Mouse (Mus musculus): ENCODE data around the gene Foxf1. TPM values are rescaled to one million over a fixed set of nuclear protein-coding genes. Genes with fewer than 3 reads are reported as not detected.

Gene Foxf1
- polyA plus RNA-seq, 1 experiment from 2014 or later = 59.3 TPM

GRCm38 (mm10) chr8:121073174-121074107, 10.7 kb upstream of the Foxf1 start:
- H3K9me3 ChIP-seq (ENCODE audit: control insufficient read depth, low read length) = no peaks in the 10 kb centered on the region
- H3K4me1 ChIP-seq (replicated peaks; ENCODE audit: control insufficient read depth, insufficient read depth) = peaks cover 3% of the 10 kb centered on the region; the same call in 1 of the 2 replicates
- TF ChIP-seq CTCF (IDR thresholded peaks at IDR 0.05; ENCODE audit: low read depth) (no peak), EP300 (optimal IDR thresholded peaks at IDR 0.05) (no peak)
- H3K36me3 ChIP-seq (ENCODE audit: control insufficient read depth, insufficient read depth, low read length) = no peaks in the 10 kb centered on the region
- peaks cover 4% of the 10 kb centered on the region; the same call in 1 of the 2 replicates for H3K27me3 ChIP-seq (ENCODE audit: control insufficient read depth, insufficient read depth, low read length)
- WGBS = 3% methylated on average over 48 of the region's 48 CpGs
- peak overlapping the region; percentile 76 for H3K9ac ChIP-seq (ENCODE audit: low read length)
- ATAC-seq (ENCODE audit: low FRiP score, low TSS enrichment) (peak; percentile 25; the same call in 1 of the 2 replicates), DNase-seq (ENCODE audit: low spot score) (no peak)
- H3K4me3 ChIP-seq (ENCODE audit: low read depth, low read length) = peak overlapping the region; percentile 41
- peak overlapping the region; percentile 64 for H3K4me2 ChIP-seq (replicated peaks; ENCODE audit: low read depth)
- H3K27ac ChIP-seq (replicated peaks) = peak overlapping the region; percentile 89

- no peak for TF ChIP-seq EP300 (optimal IDR thresholded peaks at IDR 0.05)
- no peak for TF ChIP-seq CTCF (IDR thresholded peaks at IDR 0.05; ENCODE audit: low read depth)
- H3K27me3 ChIP-seq (ENCODE audit: control insufficient read depth, insufficient read depth, low read length) = peaks cover 4% of the 10 kb centered on the region; the same call in 1 of the 2 replicates
- WGBS = 10% methylated on average over 15 of the region's 15 CpGs
- H3K4me2 ChIP-seq (replicated peaks; ENCODE audit: low read depth) = peak overlapping the region; percentile 64
- H3K9me3 ChIP-seq (ENCODE audit: control insufficient read depth, low read length) = no peaks in the 10 kb centered on the region
- H3K9ac ChIP-seq (ENCODE audit: low read length) = peak overlapping the region; percentile 76
- ATAC-seq (ENCODE audit: low FRiP score, low TSS enrichment) (no peak), DNase-seq (ENCODE audit: low spot score) (no peak)
- H3K4me3 ChIP-seq (ENCODE audit: low read depth, low read length) = peak overlapping the region; percentile 41
- H3K4me1 ChIP-seq (replicated peaks; ENCODE audit: control insufficient read depth, insufficient read depth) = peaks cover 3% of the 10 kb centered on the region; the same call in 1 of the 2 replicates
- no peaks in the 10 kb centered on the region for H3K36me3 ChIP-seq (ENCODE audit: control insufficient read depth, insufficient read depth, low read length)
- H3K27ac ChIP-seq (replicated peaks) = peak overlapping the region; percentile 89
Measured at GRCm38 (mm10) chr8:121074108-121074847, 9.9 kb upstream of the Foxf1 start.

GRCm38 (mm10) chr8:121074848-121075145, 9.4 kb upstream of the Foxf1 start:
- TF ChIP-seq CTCF (IDR thresholded peaks at IDR 0.05; ENCODE audit: low read depth) (no peak), EP300 (optimal IDR thresholded peaks at IDR 0.05) (no peak)
- WGBS = 6% methylated on average over 10 of the region's 10 CpGs
- Histone ChIP-seq H3K9me3 (ENCODE audit: control insufficient read depth, low read length) (no peaks in the 10 kb centered on the region), H3K9ac (ENCODE audit: low read length) (peak overlapping the region; percentile 76), H3K27ac (replicated peaks) (peak overlapping the region; percentile 89), H3K4me3 (ENCODE audit: low read depth, low read length) (peak overlapping the region; percentile 41), H3K4me1 (replicated peaks; ENCODE audit: control insufficient read depth, insufficient read depth) (peaks cover 3% of the 10 kb centered on the region; the same call in 1 of the 2 replicates), H3K4me2 (replicated peaks; ENCODE audit: low read depth) (peak overlapping the region; percentile 64), H3K36me3 (ENCODE audit: control insufficient read depth, insufficient read depth, low read length) (no peaks in the 10 kb centered on the region), H3K27me3 (ENCODE audit: control insufficient read depth, insufficient read depth, low read length) (peaks cover 4% of the 10 kb centered on the region; the same call in 1 of the 2 replicates)
- DNase-seq (ENCODE audit: low spot score) (no peak), ATAC-seq (ENCODE audit: low FRiP score, low TSS enrichment) (no peak)

GRCm38 (mm10) chr8:121075936-121076335, 8.2 kb upstream of the Foxf1 start:
- ATAC-seq (ENCODE audit: low FRiP score, low TSS enrichment) (no peak), DNase-seq (ENCODE audit: low spot score) (peak; percentile 32)
- Histone ChIP-seq H3K4me1 (replicated peaks; ENCODE audit: control insufficient read depth, insufficient read depth) (peaks cover 3% of the 10 kb centered on the region; the same call in 1 of the 2 replicates), H3K4me3 (ENCODE audit: low read depth, low read length) (peak overlapping the region; percentile 21), H3K9me3 (ENCODE audit: control insufficient read depth, low read length) (no peaks in the 10 kb centered on the region), H3K4me2 (replicated peaks; ENCODE audit: low read depth) (peak overlapping the region; percentile 64), H3K36me3 (ENCODE audit: control insufficient read depth, insufficient read depth, low read length) (no peaks in the 10 kb centered on the region), H3K9ac (ENCODE audit: low read length) (peak overlapping the region; percentile 55; the same call in 1 of the 2 replicates), H3K27ac (replicated peaks) (peak overlapping the region; percentile 83), H3K27me3 (ENCODE audit: control insufficient read depth, insufficient read depth, low read length) (peaks cover 4% of the 10 kb centered on the region; the same call in 1 of the 2 replicates)
- WGBS = 12% methylated on average over 13 of the region's 13 CpGs
- TF ChIP-seq CTCF (IDR thresholded peaks at IDR 0.05; ENCODE audit: low read depth) (no peak), EP300 (optimal IDR thresholded peaks at IDR 0.05) (no peak)

- peaks cover 3% of the 10 kb centered on the region; the same call in 1 of the 2 replicates for H3K4me1 ChIP-seq (replicated peaks; ENCODE audit: control insufficient read depth, insufficient read depth)
- 0 out of 2 replicates have a peak overlapping the region, but pooled peaks have one; percentile 8 for H3K9ac ChIP-seq (ENCODE audit: low read length)
- ATAC-seq (ENCODE audit: low FRiP score, low TSS enrichment) = no peak
- H3K9me3 ChIP-seq (ENCODE audit: control insufficient read depth, low read length) = no peaks in the 10 kb centered on the region
- DNase-seq (ENCODE audit: low spot score) = no peak
- no peaks in the 10 kb centered on the region for H3K36me3 ChIP-seq (ENCODE audit: control insufficient read depth, insufficient read depth, low read length)
- 19% methylated on average over 7 of the region's 7 CpGs for WGBS
- peak overlapping the region; percentile 64 for H3K4me2 ChIP-seq (replicated peaks; ENCODE audit: low read depth)
- H3K27ac ChIP-seq (replicated peaks) = peak overlapping the region; percentile 83
- peaks cover 4% of the 10 kb centered on the region; the same call in 1 of the 2 replicates for H3K27me3 ChIP-seq (ENCODE audit: control insufficient read depth, insufficient read depth, low read length)
- H3K4me3 ChIP-seq (ENCODE audit: low read depth, low read length) = no peak overlapping the region; the same call in 1 of the 2 replicates
- TF ChIP-seq EP300 (optimal IDR thresholded peaks at IDR 0.05) (no peak), CTCF (IDR thresholded peaks at IDR 0.05; ENCODE audit: low read depth) (no peak)
Measured at GRCm38 (mm10) chr8:121076555-121076954, 7.6 kb upstream of the Foxf1 start.

Data from stomach, postnatal 0 days (tissue).